Mouse (Mus musculus) urinary bladder, postnatal 10 days (tissue): ENCODE results near the gene Gm27029.
"Not testable (repeated sequence)": the region's sequence is repeated elsewhere in the genome, so short reads cannot be mapped to it uniquely, and the experiment has no call there.

Experiments
- DNase-seq: peaks from one replicate; pipeline ENCODE4 v3.0.0; 2022; ENCODE audit warnings: low spot score

Gene Gm27029

DNA sequence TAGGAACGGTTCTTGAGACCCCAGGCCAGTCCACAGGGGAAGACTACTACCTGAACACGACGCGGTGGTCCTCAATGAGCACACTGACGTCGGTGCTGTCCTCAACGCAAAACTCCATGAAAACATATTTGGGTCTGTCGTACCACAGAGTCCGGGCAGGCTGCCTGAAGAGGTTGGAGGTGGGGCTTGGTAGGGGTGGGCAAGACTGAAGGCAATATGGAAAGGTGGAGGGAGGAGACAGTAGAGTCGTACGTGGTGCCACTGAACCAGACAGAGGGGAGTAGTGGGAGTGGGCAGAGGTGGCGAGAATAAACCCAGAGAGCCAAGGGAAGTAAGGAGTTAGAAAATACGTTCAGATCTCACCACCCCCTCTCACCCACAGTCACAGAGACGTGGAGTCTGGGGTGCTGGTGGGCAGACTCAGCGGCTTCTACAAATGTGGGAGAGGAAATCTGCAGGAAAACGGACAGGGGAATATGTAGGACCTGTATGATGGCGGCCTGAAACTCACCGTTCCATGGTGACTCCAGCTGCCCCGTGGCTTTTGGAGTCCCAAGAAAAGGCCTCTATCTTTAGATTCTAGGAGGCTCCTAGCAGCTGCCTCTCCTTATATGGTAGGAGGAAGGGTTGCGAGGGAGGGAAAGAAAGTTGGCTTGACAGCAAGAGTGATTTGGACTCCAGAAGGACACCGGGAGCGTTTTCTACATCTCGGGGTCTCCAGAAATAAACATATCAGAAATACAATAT, at the start of gene Gm27029:
TSS of gene Gm27029 (minus strand) at position 692 of the 747 bp plus-strand sequence.
- no peak for DNase-seq

- no peak for DNase-seq
Measured at GRCm38 (mm10) chr11:101474298-101474697, 49.7 kb upstream of the Gm27029 start.

DNA sequence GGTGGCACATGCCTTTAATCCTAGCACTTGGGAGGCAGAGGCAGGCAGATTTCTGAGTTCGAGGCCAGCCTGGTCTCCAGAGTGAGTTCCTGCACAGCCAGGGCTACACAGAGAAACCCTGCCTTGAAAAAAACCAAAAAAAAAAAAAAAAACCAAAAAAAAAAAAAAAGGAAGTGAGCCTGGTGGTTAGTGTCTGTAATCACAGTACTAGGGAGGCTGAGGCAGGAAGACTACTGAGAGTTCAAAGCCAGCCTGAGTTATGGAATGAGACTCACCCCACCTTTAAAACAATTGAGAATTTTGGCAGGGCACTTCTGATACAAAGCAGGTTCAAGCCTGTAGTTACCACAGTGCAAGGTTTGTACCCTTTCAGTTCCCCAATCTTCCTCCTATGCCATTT, 49.1 kb upstream of the Gm27029 start:
- not testable (repeated sequence) for DNase-seq

DNA sequence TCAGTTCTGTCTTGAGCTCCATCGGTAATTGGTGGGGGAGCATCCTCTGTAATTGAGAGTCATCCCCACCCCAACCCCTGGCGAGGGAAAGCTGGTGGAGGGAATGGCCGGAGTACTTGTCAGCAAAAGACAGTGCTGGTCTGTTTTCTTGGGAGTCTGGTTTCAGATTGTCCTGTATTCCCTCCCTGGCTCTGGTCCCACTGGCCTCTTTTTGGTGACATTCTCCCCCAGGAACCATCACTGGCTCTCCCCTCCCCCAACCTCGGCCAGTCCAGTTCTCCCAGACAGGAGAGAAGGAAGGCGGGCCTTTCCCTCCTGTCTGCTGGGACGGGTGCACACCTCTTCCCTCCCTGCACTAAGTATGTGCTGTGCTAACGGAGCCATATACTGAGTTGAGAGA, 47.7 kb upstream of the Gm27029 start:
- no peak for DNase-seq

DNA sequence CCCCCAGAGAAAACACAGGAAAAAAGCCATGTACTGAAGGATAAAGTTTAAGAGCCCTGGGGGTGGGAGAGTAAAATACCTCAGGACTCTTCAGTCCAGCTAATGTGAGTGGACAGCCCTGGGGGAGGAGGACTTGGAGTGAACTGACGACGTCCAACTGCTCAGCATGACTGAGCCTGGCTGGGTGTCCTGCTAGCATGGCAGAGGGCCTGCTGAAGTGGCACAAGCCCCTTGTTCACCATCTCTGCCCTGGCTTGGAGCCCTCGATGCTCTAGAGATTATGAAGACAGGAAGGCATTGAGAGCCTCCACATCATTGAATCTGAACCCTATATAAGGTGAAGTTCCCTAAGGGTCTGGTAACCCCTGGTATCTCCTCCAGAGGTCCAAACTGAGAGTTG, 47.3 kb upstream of the Gm27029 start:
- no peak for DNase-seq

DNA sequence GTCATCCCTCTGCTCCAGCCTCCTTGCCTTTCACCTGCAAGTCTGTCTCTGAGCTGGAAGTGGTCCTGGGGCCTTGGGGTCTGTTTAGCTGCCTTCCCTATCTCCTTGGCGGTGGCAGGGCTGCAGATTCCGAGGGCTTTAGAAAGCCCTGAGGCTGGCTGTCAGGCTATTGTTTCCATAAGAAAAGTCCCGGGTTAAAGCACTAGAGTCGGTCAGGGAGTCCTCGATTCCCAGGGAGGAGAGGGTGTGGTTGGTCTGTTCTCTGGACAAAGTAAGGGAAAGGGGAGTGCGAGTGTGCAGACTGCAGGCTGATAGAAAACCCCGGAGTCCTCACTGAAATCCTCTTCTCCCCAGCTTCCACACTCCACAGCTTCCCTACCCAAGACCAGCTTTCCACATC, 45.6 kb upstream of the Gm27029 start:
- DNase-seq = no peak

DNA sequence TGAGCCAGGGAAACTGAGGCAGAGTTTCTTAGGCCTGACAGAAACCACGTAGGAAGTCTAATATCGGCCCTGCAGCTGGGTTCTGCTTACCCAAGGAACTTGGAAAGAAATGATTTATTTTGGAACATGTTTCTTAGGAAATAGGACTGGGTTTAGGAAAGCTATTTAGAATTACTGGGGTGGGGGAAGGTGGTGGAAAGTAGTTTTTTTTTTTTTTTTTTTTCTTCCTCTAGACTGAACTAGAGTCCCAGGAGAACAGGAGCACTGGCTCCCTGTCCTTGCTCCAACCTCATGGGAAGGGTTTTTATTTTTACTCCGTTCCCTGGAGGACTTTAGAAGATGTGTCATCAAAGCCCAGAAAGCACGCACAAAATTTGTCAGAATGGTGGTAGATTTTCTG, 44.6 kb upstream of the Gm27029 start:
- no peak for DNase-seq

DNA sequence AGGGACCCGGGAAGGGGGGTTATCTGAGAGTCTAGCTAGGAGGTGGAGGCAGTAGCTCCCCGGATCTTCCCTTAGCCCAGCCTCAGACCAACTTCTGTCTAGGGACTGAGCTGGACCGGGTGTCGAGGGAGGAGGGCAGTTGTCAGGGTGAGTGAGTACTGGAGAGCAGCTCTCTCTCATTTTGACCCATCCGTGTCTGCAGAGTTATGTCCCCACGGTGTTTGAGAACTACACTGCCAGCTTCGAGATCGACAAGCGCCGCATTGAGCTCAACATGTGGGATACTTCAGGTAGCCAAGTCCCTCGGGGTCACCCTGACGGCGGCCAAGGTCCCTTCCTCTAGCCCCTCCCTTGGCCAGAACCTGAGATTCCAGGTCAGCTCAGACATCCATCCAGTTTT, 44.1 kb upstream of the Gm27029 start:
- no peak for DNase-seq

GRCm38 (mm10) chr11:101468263-101468688, 43.7 kb upstream of the Gm27029 start:
- DNase-seq = peak; percentile 14

- no peak for DNase-seq
Measured at GRCm38 (mm10) chr11:101467477-101468262, 43.1 kb upstream of the Gm27029 start.

DNA sequence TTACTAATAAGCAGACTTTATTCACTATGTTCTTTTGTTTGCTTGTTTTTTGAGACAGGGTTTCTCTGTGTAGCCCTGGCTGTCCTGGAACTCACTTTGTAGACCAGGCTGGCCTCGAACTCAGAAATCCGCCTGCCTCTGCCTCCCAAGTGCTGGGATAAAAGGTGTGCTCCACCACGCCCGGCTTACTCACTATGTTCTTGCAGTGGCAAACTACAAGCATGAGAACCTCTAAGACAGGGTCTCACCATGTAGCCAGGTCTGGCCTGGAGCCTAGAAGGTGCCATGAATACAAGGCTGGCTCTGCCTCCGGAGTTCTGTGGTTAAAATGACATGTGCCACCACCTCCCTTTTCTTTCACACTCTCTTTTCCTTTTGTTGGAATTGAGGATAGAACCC, 42.0 kb upstream of the Gm27029 start:
- not testable (repeated sequence) for DNase-seq

GRCm38 (mm10) chr11:101465869-101466551, 41.4 kb upstream of the Gm27029 start, which contains the start of gene Vat1:
Gene Vat1 (minus strand): TSS chr11:101466230.
- DNase-seq = peak; percentile 37

DNA sequence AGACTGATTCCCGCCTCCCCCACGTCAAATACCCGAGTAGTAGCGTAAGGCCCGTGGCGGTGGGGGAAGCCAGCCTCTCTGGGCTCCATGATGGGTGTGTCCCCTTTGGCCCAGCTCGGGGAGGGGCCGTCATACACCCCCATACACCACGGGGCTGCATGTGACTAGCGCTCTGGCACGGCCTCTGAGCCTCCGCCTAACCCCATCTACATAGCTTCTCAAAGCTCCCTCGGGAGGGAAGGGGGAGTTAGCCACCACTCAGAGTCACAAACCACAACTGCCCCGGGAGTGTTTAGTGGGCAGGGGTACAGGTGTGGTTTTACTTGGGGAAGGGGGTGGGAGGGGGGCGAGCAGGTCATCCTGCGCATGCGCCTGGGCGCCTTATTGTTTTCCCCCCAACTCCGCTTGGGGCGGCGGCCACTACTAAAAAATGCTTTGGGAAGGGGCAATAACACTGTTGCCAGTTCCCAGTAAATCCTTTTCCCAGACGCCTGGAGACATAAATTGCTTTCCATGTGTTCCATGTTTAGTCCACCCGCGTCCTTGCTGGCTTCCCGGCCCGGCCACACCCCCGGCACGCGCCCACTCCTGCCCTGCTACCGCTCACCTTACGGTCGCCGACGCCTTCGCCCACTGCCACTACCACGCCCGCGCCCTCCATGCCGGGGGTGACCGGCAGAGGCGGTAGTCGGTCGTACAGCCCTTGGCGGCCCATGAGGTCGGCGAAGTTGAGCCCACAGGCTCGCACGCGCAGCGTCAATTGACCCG, 40.7 kb upstream of the Gm27029 start:
- peak; percentile 18 for DNase-seq

GRCm38 (mm10) chr11:101464211-101465100, 39.9 kb upstream of the Gm27029 start, which contains the start of gene Rnd2:
Gene Rnd2 (plus strand): TSS chr11:101464999.
- no peak for DNase-seq

- no peak for DNase-seq
Measured at GRCm38 (mm10) chr11:101462583-101463440, 38.2 kb upstream of the Gm27029 start.

- DNase-seq = no peak
Measured at GRCm38 (mm10) chr11:101462141-101462540, 37.5 kb upstream of the Gm27029 start.

DNA sequence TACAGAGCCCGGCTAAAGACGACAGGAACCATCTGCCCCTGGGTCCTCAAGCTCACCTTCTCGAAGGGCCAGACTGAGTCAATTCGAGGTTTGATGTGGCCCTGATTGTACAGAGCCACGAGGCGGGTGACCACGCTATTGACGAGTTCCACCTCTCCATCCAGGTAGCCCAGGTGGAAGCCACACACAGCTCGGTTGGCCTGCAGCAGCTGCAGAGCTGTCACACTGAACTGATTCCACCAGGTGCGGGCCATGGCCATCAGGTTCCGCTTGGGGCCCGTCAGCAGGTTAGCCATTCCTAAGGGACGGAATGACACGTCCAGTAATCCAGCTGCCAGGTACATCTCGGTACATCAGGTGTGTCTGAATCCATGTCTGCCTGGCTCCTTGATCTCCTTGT, 35.7 kb upstream of the Gm27029 start:
- DNase-seq = no peak

DNA sequence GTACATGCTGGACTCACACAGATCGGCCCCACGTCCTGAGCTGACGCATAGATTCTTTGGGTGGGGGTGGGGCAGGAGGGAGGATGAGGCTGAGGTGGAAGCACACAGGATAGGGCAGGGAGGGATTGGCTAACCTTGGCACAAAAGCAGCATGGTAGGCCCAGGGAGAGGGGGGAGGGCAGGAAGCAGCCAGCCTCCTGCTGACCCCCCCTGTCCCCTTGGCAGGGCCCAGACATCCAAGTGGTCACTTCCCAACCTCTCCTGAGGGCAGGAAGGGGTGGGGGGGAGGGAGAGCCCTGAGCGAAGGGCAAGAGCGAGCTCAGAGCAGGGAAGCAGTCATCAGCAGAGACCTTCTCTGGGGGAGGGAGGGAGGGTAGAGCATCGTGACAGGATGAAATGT, 35.1 kb upstream of the Gm27029 start:
- no peak for DNase-seq

DNA sequence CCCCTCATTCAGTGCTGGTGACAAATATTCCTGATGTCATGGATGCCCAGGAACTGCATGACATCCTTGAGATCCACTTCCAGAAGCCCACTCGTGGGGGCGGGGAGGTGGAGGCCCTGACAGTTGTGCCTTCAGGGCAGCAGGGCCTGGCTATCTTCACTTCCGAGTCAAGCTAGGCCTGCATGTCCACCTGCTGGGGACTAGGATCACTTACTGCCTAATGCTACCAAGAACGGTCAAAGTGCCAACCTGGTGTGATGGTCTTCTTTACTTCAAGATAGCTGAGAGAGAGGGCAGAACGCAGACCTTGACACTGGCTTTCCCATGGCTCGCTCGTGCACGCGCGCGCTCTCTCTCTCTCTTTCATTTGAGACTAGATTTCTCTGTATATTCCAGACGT, 33.6 kb upstream of the Gm27029 start:
- DNase-seq = no peak

DNA sequence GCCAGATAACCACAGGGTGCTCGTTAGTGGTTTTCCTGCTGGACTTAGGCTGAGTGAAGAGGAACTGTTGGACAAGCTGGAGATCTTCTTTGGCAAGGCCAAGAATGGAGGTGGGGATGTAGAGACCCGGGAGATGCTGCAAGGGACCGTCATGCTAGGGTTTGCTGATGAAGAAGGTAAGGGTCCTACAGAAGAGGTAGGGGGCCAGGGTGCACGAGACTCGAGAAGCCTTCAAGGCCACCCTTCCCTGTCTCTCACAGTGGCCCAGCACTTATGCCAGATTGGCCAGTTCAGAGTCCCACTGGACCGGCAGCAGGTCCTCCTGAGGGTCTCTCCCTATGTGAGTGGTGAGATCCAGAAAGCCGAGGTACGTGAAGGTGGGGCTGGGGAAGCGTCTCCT, 33.0 kb upstream of the Gm27029 start:
- DNase-seq = no peak
